Mouse (Mus musculus) megakaryocyte, adult 5-6 weeks (primary cell): ENCODE measurements around the gene Gm2035. TPM values are rescaled to one million over a fixed set of nuclear protein-coding genes. Genes with fewer than 3 reads are reported as not detected.
"Not testable (repeated sequence)": the region's sequence is repeated elsewhere in the genome, so short reads cannot be mapped to it uniquely, and the experiment has no call there.

Experiments
- ATAC-seq: 2 replicates; pipeline ENCODE4 v1.8.0; 2016; ENCODE audit warnings: mild to moderate bottlenecking, inconsistent platforms; ENCODE audit not compliant: poor library complexity, severe bottlenecking
- total RNA-seq, 2 experiments: library from RNA; stranded (forward) in 1 of 2; stranded (reverse) in 1 of 2; fragments of 153-499, 151-499 nt in 1 of 2; fragments of 221-1000, 200-1000 nt in 1 of 2; gene quantifications; 2 replicates each; pipeline versions ENCODE4 v1.2.3 to v1.2.4; 2015 to 2017

Gene Gm2035
- not detected in 2 replicates for total RNA-seq (2015)
- total RNA-seq (2017): not detected in 2 replicates

DNA sequence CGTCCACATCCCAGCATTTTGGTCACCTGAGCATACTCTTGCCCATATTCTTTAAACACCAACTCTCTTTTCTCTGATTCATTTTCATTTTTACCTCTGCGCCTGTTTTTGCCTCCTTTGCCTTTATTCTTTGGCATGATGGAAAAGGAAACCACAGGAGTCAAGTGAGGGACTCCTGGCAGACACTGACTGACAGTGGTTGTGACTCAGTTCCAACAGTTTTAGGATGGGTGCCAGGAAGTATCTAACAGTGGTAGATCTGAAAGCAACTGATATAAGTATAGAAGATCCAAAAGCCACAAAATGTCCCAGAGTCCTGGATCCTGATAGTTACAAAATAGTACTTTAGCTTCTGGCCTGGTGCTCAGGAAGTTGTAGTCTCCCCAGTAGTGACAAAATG, at the start of gene Gm2035:
Gene Gm2035, minus strand, starts transcription at position 137 of the 400 bp plus-strand sequence.
- not testable (repeated sequence) for ATAC-seq

DNA sequence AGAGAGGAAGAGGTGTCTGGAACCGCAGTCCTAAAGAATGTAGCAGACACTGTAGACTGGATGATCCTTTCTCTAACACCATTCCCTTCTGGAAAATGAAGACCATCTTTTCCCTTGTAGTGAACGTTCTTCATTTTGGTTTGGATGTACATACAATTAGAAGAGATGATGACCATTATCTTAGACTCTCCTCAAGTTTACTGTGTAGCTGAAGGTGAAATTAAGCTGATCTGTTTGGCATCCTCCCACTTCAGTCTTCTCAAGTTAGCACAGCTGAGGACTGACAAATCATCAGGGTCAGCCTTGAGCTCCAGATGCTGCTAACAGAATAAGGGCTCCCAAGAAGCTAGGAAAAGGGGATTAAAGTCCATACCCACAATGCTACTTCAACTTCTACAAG, 34.1 kb upstream of the Gm2035 start, which contains the start of gene Gm2042:
Gene Gm2042, plus strand, starts transcription at position 301 of the 400 bp plus-strand sequence.
- not testable (repeated sequence) for ATAC-seq

DNA sequence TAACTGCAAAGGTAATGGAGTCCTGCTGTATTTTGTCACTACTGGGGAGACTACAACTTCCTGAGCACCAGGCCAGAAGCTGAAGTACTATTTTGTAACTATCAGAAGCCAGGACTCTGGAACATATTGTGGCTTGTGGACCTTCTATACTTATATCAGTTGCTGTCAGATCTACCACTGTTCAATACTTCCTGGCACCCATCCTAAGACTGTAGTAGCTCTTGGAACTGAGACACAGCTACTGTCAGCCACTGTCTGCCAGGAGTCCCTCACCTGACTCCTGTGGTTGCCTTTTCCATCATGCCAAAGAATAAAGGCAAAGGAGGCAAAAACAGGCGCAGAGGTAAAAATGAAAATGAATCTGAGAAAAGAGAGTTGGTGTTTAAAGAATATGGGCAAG, 24.6 kb downstream of the Gm2035 start, which contains the start of gene Gm2022:
Gene Gm2022, plus strand, starts transcription at position 301 of the 400 bp plus-strand sequence.
- ATAC-seq: not testable (repeated sequence)

DNA sequence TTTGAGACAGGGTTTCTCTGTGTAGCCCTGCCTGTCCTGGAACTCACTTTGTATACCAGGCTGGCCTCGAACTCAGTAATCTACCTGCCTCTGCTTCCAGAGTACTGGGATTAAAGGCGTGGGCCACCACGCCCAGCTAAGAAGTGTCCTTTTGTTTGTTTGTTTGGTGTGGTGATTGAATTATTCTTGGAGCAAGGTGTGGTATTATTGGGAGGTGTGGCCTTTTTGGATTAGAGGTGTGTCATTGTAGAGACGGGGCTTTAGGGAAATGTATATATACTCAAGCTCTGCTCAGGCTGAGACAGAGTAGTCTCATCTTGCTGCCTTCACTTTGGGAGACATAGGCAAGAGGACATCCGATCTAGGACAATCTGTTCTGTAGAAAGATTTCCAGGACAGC, 45.9 kb downstream of the Gm2035 start, which contains the start of gene Gm2016:
Gene Gm2016, plus strand, starts transcription at position 301 of the 400 bp plus-strand sequence.
- ATAC-seq: not testable (repeated sequence)

Other genes with a start within 250 kb of the Gm2035 start
- not detected in 2 replicates for gene Gm21319, start 144.1 kb downstream of the Gm2035 start, total RNA-seq (2015)
- gene Gm21319, start 144.1 kb downstream of the Gm2035 start, total RNA-seq (2017): not detected in 2 replicates
- gene Gm21936, start 124.3 kb downstream of the Gm2035 start, total RNA-seq (2015): not detected in 2 replicates
- not detected in 2 replicates for gene Gm21936, start 124.3 kb downstream of the Gm2035 start, total RNA-seq (2017)
- gene BB287469, start 103.3 kb downstream of the Gm2035 start, total RNA-seq (2015): not detected in 2 replicates
- gene BB287469, start 103.3 kb downstream of the Gm2035 start, total RNA-seq (2017): not detected in 2 replicates
- not detected in 2 replicates for gene Gm2001, start 77.5 kb downstream of the Gm2035 start, total RNA-seq (2015)
- gene Gm2001, start 77.5 kb downstream of the Gm2035 start, total RNA-seq (2017): not detected in 2 replicates
- not detected in 2 replicates for gene Gm2016, start 45.8 kb downstream of the Gm2035 start, total RNA-seq (2015)
- gene Gm2016, start 45.8 kb downstream of the Gm2035 start, total RNA-seq (2017): not detected in 2 replicates
- gene Gm2022, start 24.5 kb downstream of the Gm2035 start, total RNA-seq (2015): not detected in 2 replicates
- gene Gm2022, start 24.5 kb downstream of the Gm2035 start, total RNA-seq (2017): not detected in 2 replicates
- not detected in 2 replicates for gene Gm2042, start 34.2 kb upstream of the Gm2035 start, total RNA-seq (2015)
- not detected in 2 replicates for gene Gm2042, start 34.2 kb upstream of the Gm2035 start, total RNA-seq (2017)
- gene Gm2075, start 92.0 kb upstream of the Gm2035 start, total RNA-seq (2015): not detected in 2 replicates
- not detected in 2 replicates for gene Gm2075, start 92.0 kb upstream of the Gm2035 start, total RNA-seq (2017)
- not detected in 2 replicates for gene Gm6803, start 98.9 kb upstream of the Gm2035 start, total RNA-seq (2015)
- gene Gm6803, start 98.9 kb upstream of the Gm2035 start, total RNA-seq (2017): not detected in 2 replicates
- not detected in 2 replicates for gene Gm2056, start 107.1 kb upstream of the Gm2035 start, total RNA-seq (2015)
- not detected in 2 replicates for gene Gm2056, start 107.1 kb upstream of the Gm2035 start, total RNA-seq (2017)
- not detected in 2 replicates for gene Gm16368, start 163.8 kb upstream of the Gm2035 start, total RNA-seq (2015)
- gene Gm16368, start 163.8 kb upstream of the Gm2035 start, total RNA-seq (2017): not detected in 2 replicates